Mouse (Mus musculus): Measurements from ENCODE around the gene Rbm11. TPM values are rescaled to one million over a fixed set of nuclear protein-coding genes. Genes with fewer than 3 reads are reported as not detected.

The Rbm11 gene
- total RNA-seq, 1 experiment = 0.13 TPM

- in situ Hi-C loops (cut with MboI; ENCODE audit: low sequenced_read_pairs in 2 of 2, unreplicated experiment in 2 of 2) = no loop called here
- Histone ChIP-seq H3K4me3 (ENCODE audit: insufficient read depth in 1 of 2, low read depth in 1 of 2, low read length in 2 of 2, poor library complexity in 1 of 2, severe bottlenecking in 1 of 2) (no peak within 1 kb of the TSS), H3K9ac (ENCODE audit: insufficient read depth, low read depth, low read length, poor library complexity, severe bottlenecking) (no peak within 1 kb of the TSS), H3K27ac (ENCODE audit: insufficient read depth, low read depth, low read length, poor library complexity, severe bottlenecking) (no peak within 1 kb of the TSS), H3K4me1 (ENCODE audit: control insufficient read depth in 2 of 2, insufficient read depth in 2 of 2, low read length in 2 of 2, poor library complexity in 1 of 2) (no peaks in the 10 kb centered on the region), H3K36me3 (ENCODE audit: control insufficient read depth, insufficient read depth, low read length, poor library complexity, severe bottlenecking) (no peaks in the 10 kb centered on the region), H3K9me3 (ENCODE audit: control insufficient read depth, insufficient read depth, low read depth, low read length) (no peaks in the 10 kb centered on the region)
- DNase-seq (ENCODE audit: low read depth, low spot score) = no peak
- TF ChIP-seq CHD2 (IDR thresholded peaks at IDR 0.05; ENCODE audit: low read depth, low read length) = no peak
- TF ChIP-seq ZNF384 (IDR thresholded peaks at IDR 0.05; ENCODE audit: low read depth, low read length) = no peak
- no peak for TF ChIP-seq HCFC1 (IDR thresholded peaks at IDR 0.05; ENCODE audit: borderline replicate concordance, insufficient read depth, low read length)
- TF ChIP-seq ZC3H11A (IDR thresholded peaks at IDR 0.05; ENCODE audit: borderline replicate concordance, low read depth, low read length) = no peak
- TF ChIP-seq MAFK (IDR thresholded peaks at IDR 0.05; ENCODE audit: insufficient read depth, low read depth, low read length) = no peak
Observed at GRCm38 (mm10) chr16:75585961-75586360, 6.7 kb upstream of the Rbm11 start, which contains the start of gene Lipi. Lipi (minus strand) TSS chr16:75586061.

- H3K36me3 ChIP-seq (ENCODE audit: control insufficient read depth, insufficient read depth, low read length, poor library complexity, severe bottlenecking) = no peaks in the 10 kb centered on the region
- no peaks in the 10 kb centered on the region for H3K9me3 ChIP-seq (ENCODE audit: control insufficient read depth, insufficient read depth, low read depth, low read length)
- in situ Hi-C loops (cut with MboI; ENCODE audit: low sequenced_read_pairs in 2 of 2, unreplicated experiment in 2 of 2) = no loop called here
- H3K4me1 ChIP-seq (ENCODE audit: control insufficient read depth in 2 of 2, insufficient read depth in 2 of 2, low read length in 2 of 2, poor library complexity in 1 of 2) = no peaks in the 10 kb centered on the region
- DNase-seq (ENCODE audit: low read depth, low spot score) = no peak
- H3K9ac ChIP-seq (ENCODE audit: insufficient read depth, low read depth, low read length, poor library complexity, severe bottlenecking) = no peak overlapping the region
- H3K27ac ChIP-seq (ENCODE audit: insufficient read depth, low read depth, low read length, poor library complexity, severe bottlenecking) = no peak overlapping the region
- no peak overlapping the region for H3K4me3 ChIP-seq (ENCODE audit: insufficient read depth in 1 of 2, low read depth in 1 of 2, low read length in 2 of 2, poor library complexity in 1 of 2, severe bottlenecking in 1 of 2)
- no peak for TF ChIP-seq MAFK (IDR thresholded peaks at IDR 0.05; ENCODE audit: insufficient read depth, low read depth, low read length)
- TF ChIP-seq ZNF384 (IDR thresholded peaks at IDR 0.05; ENCODE audit: low read depth, low read length) = no peak
- TF ChIP-seq HCFC1 (IDR thresholded peaks at IDR 0.05; ENCODE audit: borderline replicate concordance, insufficient read depth, low read length) = no peak
- TF ChIP-seq CHD2 (IDR thresholded peaks at IDR 0.05; ENCODE audit: low read depth, low read length) = no peak
- TF ChIP-seq ZC3H11A (IDR thresholded peaks at IDR 0.05; ENCODE audit: borderline replicate concordance, low read depth, low read length) = no peak
Observed at GRCm38 (mm10) chr16:75586466-75586865, 6.2 kb upstream of the Rbm11 start.

GRCm38 (mm10) chr16:75593501-75594183, 998 bp downstream of the Rbm11 start:
- Histone ChIP-seq H3K4me1 (ENCODE audit: control insufficient read depth in 2 of 2, insufficient read depth in 2 of 2, low read length in 2 of 2, poor library complexity in 1 of 2) (no peaks in the 10 kb centered on the region), H3K27ac (ENCODE audit: insufficient read depth, low read depth, low read length, poor library complexity, severe bottlenecking) (no peak overlapping the region), H3K4me3 (ENCODE audit: insufficient read depth in 1 of 2, low read depth in 1 of 2, low read length in 2 of 2, poor library complexity in 1 of 2, severe bottlenecking in 1 of 2) (peak overlapping the region; percentile 80 to 86; a peak in 3 of 4 replicates), H3K36me3 (ENCODE audit: control insufficient read depth, insufficient read depth, low read length, poor library complexity, severe bottlenecking) (no peaks in the 10 kb centered on the region), H3K9ac (ENCODE audit: insufficient read depth, low read depth, low read length, poor library complexity, severe bottlenecking) (no peak overlapping the region), H3K9me3 (ENCODE audit: control insufficient read depth, insufficient read depth, low read depth, low read length) (no peaks in the 10 kb centered on the region)
- no peak for TF ChIP-seq HCFC1 (IDR thresholded peaks at IDR 0.05; ENCODE audit: borderline replicate concordance, insufficient read depth, low read length)
- TF ChIP-seq MAFK (IDR thresholded peaks at IDR 0.05; ENCODE audit: insufficient read depth, low read depth, low read length) = no peak
- no peak for TF ChIP-seq CHD2 (IDR thresholded peaks at IDR 0.05; ENCODE audit: low read depth, low read length)
- no peak for TF ChIP-seq ZC3H11A (IDR thresholded peaks at IDR 0.05; ENCODE audit: borderline replicate concordance, low read depth, low read length)
- TF ChIP-seq ZNF384 (IDR thresholded peaks at IDR 0.05; ENCODE audit: low read depth, low read length) = no peak
- DNase-seq (ENCODE audit: low read depth, low spot score) = no peak
- in situ Hi-C loops (cut with MboI; ENCODE audit: low sequenced_read_pairs in 2 of 2, unreplicated experiment in 2 of 2) = no loop called here

- no peak overlapping the region for H3K9ac ChIP-seq (ENCODE audit: insufficient read depth, low read depth, low read length, poor library complexity, severe bottlenecking)
- no peaks in the 10 kb centered on the region for H3K9me3 ChIP-seq (ENCODE audit: control insufficient read depth, insufficient read depth, low read depth, low read length)
- DNase-seq (ENCODE audit: low read depth, low spot score) = no peak
- no peak overlapping the region for H3K4me3 ChIP-seq (ENCODE audit: insufficient read depth in 1 of 2, low read depth in 1 of 2, low read length in 2 of 2, poor library complexity in 1 of 2, severe bottlenecking in 1 of 2)
- no peak overlapping the region for H3K27ac ChIP-seq (ENCODE audit: insufficient read depth, low read depth, low read length, poor library complexity, severe bottlenecking)
- TF ChIP-seq MAFK (IDR thresholded peaks at IDR 0.05; ENCODE audit: insufficient read depth, low read depth, low read length) = no peak
- no peak for TF ChIP-seq ZNF384 (IDR thresholded peaks at IDR 0.05; ENCODE audit: low read depth, low read length)
- no peak for TF ChIP-seq ZC3H11A (IDR thresholded peaks at IDR 0.05; ENCODE audit: borderline replicate concordance, low read depth, low read length)
- TF ChIP-seq CHD2 (IDR thresholded peaks at IDR 0.05; ENCODE audit: low read depth, low read length) = no peak
- TF ChIP-seq HCFC1 (IDR thresholded peaks at IDR 0.05; ENCODE audit: borderline replicate concordance, insufficient read depth, low read length) = no peak
- no peaks in the 10 kb centered on the region for H3K4me1 ChIP-seq (ENCODE audit: control insufficient read depth in 2 of 2, insufficient read depth in 2 of 2, low read length in 2 of 2, poor library complexity in 1 of 2)
- H3K36me3 ChIP-seq (ENCODE audit: control insufficient read depth, insufficient read depth, low read length, poor library complexity, severe bottlenecking) = no peaks in the 10 kb centered on the region
- in situ Hi-C loops (cut with MboI; ENCODE audit: low sequenced_read_pairs in 2 of 2, unreplicated experiment in 2 of 2) = no loop called here
Observed at GRCm38 (mm10) chr16:75606415-75606814, 13.8 kb downstream of the Rbm11 start.
